Mouse (Mus musculus): ENCODE measurements around the gene Zfp691. TPM values are rescaled to one million over a fixed set of nuclear protein-coding genes. Genes with fewer than 3 reads are reported as not detected.

The Zfp691 gene
- total and polyA plus RNA-seq, 2 experiments = 3.7 to 13.0 TPM

DNA sequence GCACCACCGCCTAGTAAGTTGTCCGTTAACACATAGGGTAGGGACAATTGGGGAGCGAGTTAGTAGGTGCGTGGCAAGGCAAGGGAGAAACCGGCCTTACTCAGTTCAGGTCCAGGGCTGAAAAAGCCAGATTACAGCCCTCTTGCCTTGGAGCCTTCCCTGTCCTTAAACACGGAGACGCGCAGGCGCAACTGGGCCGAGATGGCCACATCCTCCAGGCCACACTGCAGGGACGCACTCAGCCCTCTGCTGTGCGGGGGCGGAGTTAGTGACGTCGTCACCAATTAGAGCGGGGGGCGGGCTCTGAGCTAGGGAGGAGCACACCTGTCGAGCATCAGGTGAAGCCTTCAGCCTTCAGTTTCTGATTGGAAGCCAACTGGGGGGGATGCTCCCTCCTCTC lies 35.8 kb downstream of the Zfp691 start:
- H3K27ac ChIP-seq (replicated peaks; ENCODE audit: insufficient read depth, low read depth, low read length) = no peak overlapping the region
- no peaks in the 10 kb centered on the region for H3K79me2 ChIP-seq (ENCODE audit: control insufficient read depth, insufficient read depth, low read length)
- WGBS = 33% methylated on average over 18 of the region's 18 CpGs
- peaks cover 7% of the 10 kb centered on the region; the same call in 1 of the 2 replicates for H3K36me3 ChIP-seq (ENCODE audit: control insufficient read depth, insufficient read depth, low read length)
- H3K4me3 ChIP-seq (ENCODE audit: insufficient read depth, low read depth, low read length) = no peak overlapping the region
- DNase-seq (ENCODE audit: extremely low read depth, low read depth, low spot score) = peak; percentile 60
- peak overlapping the region; percentile 29 for H3K9ac ChIP-seq (ENCODE audit: low read depth, low read length)
- TF ChIP-seq CTCF (IDR thresholded peaks at IDR 0.05; ENCODE audit: low read depth, low read length) = no peak
- TF ChIP-seq POLR2A (IDR thresholded peaks at IDR 0.05; ENCODE audit: extremely low read depth, insufficient read depth, low read length) = peak; percentile 29; the same call in 1 of the 2 replicates
- H3K4me1 ChIP-seq (ENCODE audit: control insufficient read depth, insufficient read depth, low read length) = peaks cover 3% of the 10 kb centered on the region; the same call in 1 of the 2 replicates
- no peaks in the 10 kb centered on the region for H3K27me3 ChIP-seq (ENCODE audit: control insufficient read depth, insufficient read depth, low read length)

GRCm38 (mm10) chr4:119137313-119137712 lies 36.7 kb downstream of the Zfp691 start:
- DNase-seq (ENCODE audit: extremely low read depth, low read depth, low spot score) = peak; percentile 83
- WGBS = 38% methylated on average over 8 of the region's 8 CpGs
- TF ChIP-seq POLR2A (IDR thresholded peaks at IDR 0.05; ENCODE audit: extremely low read depth, insufficient read depth, low read length) (no peak), CTCF (IDR thresholded peaks at IDR 0.05; ENCODE audit: low read depth, low read length) (no peak)
- no peak overlapping the region for H3K27ac ChIP-seq (replicated peaks; ENCODE audit: insufficient read depth, low read depth, low read length)
- no peaks in the 10 kb centered on the region for H3K79me2 ChIP-seq (ENCODE audit: control insufficient read depth, insufficient read depth, low read length)
- H3K9ac ChIP-seq (ENCODE audit: low read depth, low read length) = no peak overlapping the region
- H3K4me3 ChIP-seq (ENCODE audit: insufficient read depth, low read depth, low read length) = no peak overlapping the region
- peaks cover 3% of the 10 kb centered on the region; the same call in 1 of the 2 replicates for H3K4me1 ChIP-seq (ENCODE audit: control insufficient read depth, insufficient read depth, low read length)
- no peaks in the 10 kb centered on the region for H3K27me3 ChIP-seq (ENCODE audit: control insufficient read depth, insufficient read depth, low read length)
- H3K36me3 ChIP-seq (ENCODE audit: control insufficient read depth, insufficient read depth, low read length) = peaks cover 7% of the 10 kb centered on the region; the same call in 1 of the 2 replicates

- peaks cover 3% of the 10 kb centered on the region; the same call in 1 of the 2 replicates for H3K4me1 ChIP-seq (ENCODE audit: control insufficient read depth, insufficient read depth, low read length)
- TF ChIP-seq CTCF (IDR thresholded peaks at IDR 0.05; ENCODE audit: low read depth, low read length) = no peak
- no peak for TF ChIP-seq POLR2A (IDR thresholded peaks at IDR 0.05; ENCODE audit: extremely low read depth, insufficient read depth, low read length)
- H3K36me3 ChIP-seq (ENCODE audit: control insufficient read depth, insufficient read depth, low read length) = peaks cover 7% of the 10 kb centered on the region; the same call in 1 of the 2 replicates
- 92% methylated on average over 13 of the region's 13 CpGs for WGBS
- H3K27ac ChIP-seq (replicated peaks; ENCODE audit: insufficient read depth, low read depth, low read length) = no peak overlapping the region
- no peaks in the 10 kb centered on the region for H3K27me3 ChIP-seq (ENCODE audit: control insufficient read depth, insufficient read depth, low read length)
- H3K79me2 ChIP-seq (ENCODE audit: control insufficient read depth, insufficient read depth, low read length) = no peaks in the 10 kb centered on the region
- H3K4me3 ChIP-seq (ENCODE audit: insufficient read depth, low read depth, low read length) = no peak overlapping the region
- no peak overlapping the region for H3K9ac ChIP-seq (ENCODE audit: low read depth, low read length)
- no peak for DNase-seq (ENCODE audit: extremely low read depth, low read depth, low spot score)
Observed at GRCm38 (mm10) chr4:119133860-119134259, 40.1 kb downstream of the Zfp691 start.

GRCm38 (mm10) chr4:119133306-119133705 lies 40.7 kb downstream of the Zfp691 start:
- 93% methylated on average over 13 of the region's 13 CpGs for WGBS
- Histone ChIP-seq H3K4me1 (ENCODE audit: control insufficient read depth, insufficient read depth, low read length) (peaks cover 3% of the 10 kb centered on the region; the same call in 1 of the 2 replicates), H3K27ac (replicated peaks; ENCODE audit: insufficient read depth, low read depth, low read length) (no peak overlapping the region), H3K4me3 (ENCODE audit: insufficient read depth, low read depth, low read length) (no peak overlapping the region), H3K27me3 (ENCODE audit: control insufficient read depth, insufficient read depth, low read length) (no peaks in the 10 kb centered on the region), H3K79me2 (ENCODE audit: control insufficient read depth, insufficient read depth, low read length) (no peaks in the 10 kb centered on the region), H3K36me3 (ENCODE audit: control insufficient read depth, insufficient read depth, low read length) (peaks cover 7% of the 10 kb centered on the region; the same call in 1 of the 2 replicates), H3K9ac (ENCODE audit: low read depth, low read length) (no peak overlapping the region)
- no peak for TF ChIP-seq CTCF (IDR thresholded peaks at IDR 0.05; ENCODE audit: low read depth, low read length)
- TF ChIP-seq POLR2A (IDR thresholded peaks at IDR 0.05; ENCODE audit: extremely low read depth, insufficient read depth, low read length) = no peak
- no peak for DNase-seq (ENCODE audit: extremely low read depth, low read depth, low spot score)

- Histone ChIP-seq H3K4me3 (ENCODE audit: insufficient read depth, low read depth, low read length) (no peak overlapping the region), H3K27me3 (ENCODE audit: control insufficient read depth, insufficient read depth, low read length) (no peaks in the 10 kb centered on the region), H3K27ac (replicated peaks; ENCODE audit: insufficient read depth, low read depth, low read length) (no peak overlapping the region), H3K79me2 (ENCODE audit: control insufficient read depth, insufficient read depth, low read length) (0 out of 2 replicates have a peak, but pooled peaks cover under 1% of the 10 kb centered on the region), H3K36me3 (ENCODE audit: control insufficient read depth, insufficient read depth, low read length) (peaks cover 4% of the 10 kb centered on the region; the same call in 1 of the 2 replicates), H3K9ac (ENCODE audit: low read depth, low read length) (no peak overlapping the region), H3K4me1 (ENCODE audit: control insufficient read depth, insufficient read depth, low read length) (no peaks in the 10 kb centered on the region)
- DNase-seq (ENCODE audit: extremely low read depth, low read depth, low spot score) = no peak
- TF ChIP-seq POLR2A (IDR thresholded peaks at IDR 0.05; ENCODE audit: extremely low read depth, insufficient read depth, low read length) (no peak), CTCF (IDR thresholded peaks at IDR 0.05; ENCODE audit: low read depth, low read length) (no peak)
- WGBS = 87% methylated on average over 8 of the region's 8 CpGs
Observed at GRCm38 (mm10) chr4:119131189-119131910, 42.6 kb downstream of the Zfp691 start.

- 93% methylated on average over 1 of the region's 1 CpGs for WGBS
- Histone ChIP-seq H3K4me3 (ENCODE audit: insufficient read depth, low read depth, low read length) (no peak overlapping the region), H3K36me3 (ENCODE audit: control insufficient read depth, insufficient read depth, low read length) (peaks cover 1% of the 10 kb centered on the region; the same call in 1 of the 2 replicates), H3K27ac (replicated peaks; ENCODE audit: insufficient read depth, low read depth, low read length) (no peak overlapping the region), H3K79me2 (ENCODE audit: control insufficient read depth, insufficient read depth, low read length) (0 out of 2 replicates have a peak, but pooled peaks cover 5% of the 10 kb centered on the region), H3K27me3 (ENCODE audit: control insufficient read depth, insufficient read depth, low read length) (no peaks in the 10 kb centered on the region), H3K9ac (ENCODE audit: low read depth, low read length) (no peak overlapping the region), H3K4me1 (ENCODE audit: control insufficient read depth, insufficient read depth, low read length) (peaks cover 16% of the 10 kb centered on the region)
- TF ChIP-seq CTCF (IDR thresholded peaks at IDR 0.05; ENCODE audit: low read depth, low read length) = no peak
- TF ChIP-seq POLR2A (IDR thresholded peaks at IDR 0.05; ENCODE audit: extremely low read depth, insufficient read depth, low read length) = no peak
- DNase-seq (ENCODE audit: extremely low read depth, low read depth, low spot score) = no peak
Observed at GRCm38 (mm10) chr4:119129096-119129495, 44.9 kb downstream of the Zfp691 start.
